Mouse (Mus musculus) MEL (cell line): ENCODE measurements around the gene Prss41.

ENCODE experiments used
- CTCF ChIP-seq, 3 experiments: IDR thresholded peaks in 2 of 3; conservative IDR thresholded peaks in 1 of 3; 2 replicates each; pipeline ENCODE4 v1.5.1; 2011 to 2012; ENCODE audit warnings: low read length in 3 of 3, low read depth in 2 of 3, mild to moderate bottlenecking in 2 of 3, improper control_type of control experiment in 1 of 3, inconsistent platforms in 1 of 3, mixed read lengths in 1 of 3, moderate library complexity in 1 of 3; ENCODE audit not compliant: control insufficient read depth in 1 of 3, insufficient read depth in 1 of 3, poor library complexity in 1 of 3, severe bottlenecking in 1 of 3
- MXI1 ChIP-seq: IDR thresholded peaks from 2 replicates; pipeline ENCODE4 v1.6.1; 2011; ENCODE audit warnings: mild to moderate bottlenecking, low read depth, low read length, improper control_type of control experiment
- TAL1 ChIP-seq: IDR thresholded peaks from 2 replicates; pipeline ENCODE4 v1.6.1; 2012; ENCODE audit warnings: mild to moderate bottlenecking, inconsistent platforms, low read length, moderate library complexity, mixed read lengths

DNA sequence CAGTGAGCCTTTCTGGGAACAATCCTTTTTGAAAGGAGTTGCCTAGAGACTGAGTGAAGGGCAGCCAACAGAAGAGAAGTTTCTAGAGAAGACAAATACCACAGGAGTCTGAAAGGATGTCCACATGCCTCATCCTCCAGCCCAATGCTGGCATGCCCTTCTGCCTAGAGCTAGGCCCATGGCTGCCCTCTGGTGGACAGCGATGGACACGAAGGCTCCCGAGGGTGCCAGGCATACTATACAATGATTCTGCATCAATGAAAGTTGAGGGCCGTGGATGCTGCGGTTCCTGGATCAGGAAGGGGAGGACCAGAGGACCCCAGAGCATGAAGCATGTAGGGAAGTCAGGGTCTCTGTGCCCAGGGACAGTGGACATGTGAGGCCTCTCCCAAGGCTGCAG lies 9.3 kb upstream of the Prss41 start:
- TF ChIP-seq TAL1 (no peak), CTCF (IDR thresholded peaks at IDR 0.05 in 2 of 3, conservative IDR thresholded peaks at IDR 0.05 in 1 of 3; ENCODE audit: control insufficient read depth in 1 of 3, insufficient read depth in 1 of 3, low read depth in 2 of 3, low read length in 3 of 3, poor library complexity in 1 of 3, severe bottlenecking in 1 of 3) (peak; percentile 59 to 72 (median 65)), MXI1 (no peak)
